Mouse (Mus musculus) MEL (cell line): Measurements from ENCODE around the gene Usp42. TPM values are rescaled to one million over a fixed set of nuclear protein-coding genes. Genes with fewer than 3 reads are reported as not detected.

Source experiments
- DNase-seq: peaks from one replicate; pipeline ENCODE4 v3.0.0; 2011; ENCODE audit warnings: low read depth, low spot score
- H3K27ac ChIP-seq: 2 replicates; pipeline ENCODE4 v1.5.1; 2012; ENCODE audit warnings: low read depth, mild to moderate bottlenecking, control low read depth, low read length, moderate library complexity; ENCODE audit not compliant: control insufficient read depth
- H3K27me3 ChIP-seq, 2 experiments: fragments of 150-350 bp in 1 of 2; sonication (generic) in 1 of 2; 2 replicates each; pipeline ENCODE4 v1.6.1; 2012; ENCODE audit warnings: low read length in 2 of 2, mild to moderate bottlenecking in 2 of 2, improper control_type of control experiment in 1 of 2, moderate library complexity in 1 of 2; ENCODE audit not compliant: insufficient read depth in 2 of 2, control insufficient read depth in 1 of 2
- H3K36me3 ChIP-seq, 2 experiments: 2 replicates each; pipeline ENCODE4 v1.6.1; 2012 to 2014; ENCODE audit warnings: low read length in 2 of 2, improper control_type of control experiment in 1 of 2, inconsistent platforms in 1 of 2, mild to moderate bottlenecking in 1 of 2; ENCODE audit not compliant: insufficient read depth in 2 of 2, control insufficient read depth in 1 of 2
- H3K4me1 ChIP-seq, 2 experiments: fragments of 150-350 bp in 1 of 2; sonication (generic) in 1 of 2; 2 replicates each; pipeline ENCODE4 v1.6.1; 2012; ENCODE audit warnings: low read length in 2 of 2, improper control_type of control experiment in 1 of 2, mild to moderate bottlenecking in 1 of 2; ENCODE audit not compliant: insufficient read depth in 2 of 2, control insufficient read depth in 1 of 2
- H3K4me3 ChIP-seq, 2 experiments: fragments of 150-350 bp in 1 of 2; sonication (generic) in 1 of 2; 2 replicates each; pipeline ENCODE4 v1.5.1; 2012; ENCODE audit warnings: low read depth in 2 of 2, low read length in 2 of 2, mild to moderate bottlenecking in 2 of 2, moderate library complexity in 2 of 2, control low read depth in 1 of 2, improper control_type of control experiment in 1 of 2; ENCODE audit not compliant: control insufficient read depth in 1 of 2, insufficient read depth in 1 of 2
- H3K79me2 ChIP-seq: 2 replicates; pipeline ENCODE4 v1.6.1; 2012; ENCODE audit warnings: mild to moderate bottlenecking, low read length, moderate library complexity; ENCODE audit not compliant: control insufficient read depth, poor library complexity, insufficient read depth
- H3K9ac ChIP-seq: 2 replicates; pipeline ENCODE4 v1.6.1; 2012; ENCODE audit warnings: low read depth, mild to moderate bottlenecking, control low read depth, low read length, moderate library complexity; ENCODE audit not compliant: control insufficient read depth, poor library complexity, severe bottlenecking
- H3K9me3 ChIP-seq: fragments of 150-350 bp; sonication (generic); replicated peaks from 2 replicates; pipeline ENCODE4 v1.6.1; 2012; ENCODE audit warnings: mild to moderate bottlenecking, low read length, improper control_type of control experiment, moderate library complexity; ENCODE audit not compliant: insufficient read depth
- BHLHE40 ChIP-seq: IDR thresholded peaks from 2 replicates; pipeline ENCODE4 v1.6.1; 2012; ENCODE audit warnings: low read depth, mild to moderate bottlenecking, inconsistent platforms, low read length, improper control_type of control experiment, borderline replicate concordance
- CHD1 ChIP-seq: IDR thresholded peaks from 2 replicates; pipeline ENCODE4 v1.6.1; 2012; ENCODE audit warnings: low read depth, mild to moderate bottlenecking, inconsistent platforms, low read length, improper control_type of control experiment
- E2F4 ChIP-seq: IDR thresholded peaks from 2 replicates; pipeline ENCODE4 v1.6.1; 2011; ENCODE audit warnings: low read depth, low read length, improper control_type of control experiment, borderline replicate concordance
- EP300 ChIP-seq, 2 experiments: IDR thresholded peaks; 2 replicates each; pipeline ENCODE4 v1.6.1; 2011; ENCODE audit warnings: improper control_type of control experiment in 2 of 2, low read length in 2 of 2, low read depth in 1 of 2, mild to moderate bottlenecking in 1 of 2
- ETS1 ChIP-seq: IDR thresholded peaks from 2 replicates; pipeline ENCODE4 v1.6.1; 2012; ENCODE audit warnings: low read depth, mild to moderate bottlenecking, inconsistent platforms, low read length, improper control_type of control experiment, moderate library complexity
- GATA1 ChIP-seq: IDR thresholded peaks from 2 replicates; pipeline ENCODE4 v1.6.1; 2011; ENCODE audit warnings: low read depth, low read length, improper control_type of control experiment
- HCFC1 ChIP-seq: IDR thresholded peaks from 2 replicates; pipeline ENCODE4 v1.6.1; 2012; ENCODE audit warnings: low read depth, mild to moderate bottlenecking, inconsistent platforms, low read length, improper control_type of control experiment, moderate library complexity
- JUND ChIP-seq: IDR thresholded peaks from 2 replicates; pipeline ENCODE4 v1.6.1; 2011; ENCODE audit warnings: low read depth, mild to moderate bottlenecking, improper control_type of control experiment, low read length
- MAX ChIP-seq: IDR thresholded peaks from 2 replicates; pipeline ENCODE4 v1.6.1; 2011; ENCODE audit warnings: low read length, improper control_type of control experiment
- MEF2A ChIP-seq: IDR thresholded peaks from 2 replicates; pipeline ENCODE4 v1.6.1; 2014; ENCODE audit warnings: low read depth, mild to moderate bottlenecking, inconsistent platforms, low read length, improper control_type of control experiment; ENCODE audit not compliant: poor library complexity, insufficient replicate concordance, severe bottlenecking; ENCODE audit errors: extremely low read depth
- MXI1 ChIP-seq: IDR thresholded peaks from 2 replicates; pipeline ENCODE4 v1.6.1; 2011; ENCODE audit warnings: mild to moderate bottlenecking, low read depth, low read length, improper control_type of control experiment
- MYC ChIP-seq: IDR thresholded peaks from 2 replicates; pipeline ENCODE4 v1.6.1; 2011; ENCODE audit warnings: low read depth, mild to moderate bottlenecking, low read length, improper control_type of control experiment, moderate library complexity
- NELFE ChIP-seq: IDR thresholded peaks from 2 replicates; pipeline ENCODE4 v1.6.1; 2011; ENCODE audit warnings: low read depth, low read length, improper control_type of control experiment
- NRF1 ChIP-seq: IDR thresholded peaks from 2 replicates; pipeline ENCODE4 v1.6.1; 2014; ENCODE audit warnings: low read depth, mild to moderate bottlenecking, inconsistent platforms, low read length, improper control_type of control experiment, moderate library complexity; ENCODE audit not compliant: poor library complexity, insufficient read depth, severe bottlenecking
- POLR2AphosphoS2 ChIP-seq: IDR thresholded peaks from 2 replicates; pipeline ENCODE4 v1.6.1; 2011; ENCODE audit warnings: low read length, improper control_type of control experiment
- SIN3A ChIP-seq: IDR thresholded peaks from 2 replicates; pipeline ENCODE4 v1.6.1; 2012; ENCODE audit warnings: low read length, improper control_type of control experiment, inconsistent platforms
- SMC3 ChIP-seq: IDR thresholded peaks from 2 replicates; pipeline ENCODE4 v1.6.1; 2011; ENCODE audit warnings: low read depth, low read length, improper control_type of control experiment
- TAL1 ChIP-seq: IDR thresholded peaks from 2 replicates; pipeline ENCODE4 v1.6.1; 2012; ENCODE audit warnings: mild to moderate bottlenecking, inconsistent platforms, low read length, moderate library complexity, mixed read lengths
- TBP ChIP-seq: IDR thresholded peaks from 2 replicates; pipeline ENCODE4 v1.8.0; 2011; ENCODE audit warnings: low read depth, low read length, improper control_type of control experiment
- TCF12 ChIP-seq: IDR thresholded peaks from 2 replicates; pipeline ENCODE4 v1.6.1; 2014; ENCODE audit warnings: low read depth, mild to moderate bottlenecking, inconsistent platforms, low read length, improper control_type of control experiment, moderate library complexity
- USF1 ChIP-seq: IDR thresholded peaks from 2 replicates; pipeline ENCODE4 v1.6.1; 2014; ENCODE audit warnings: low read depth, mild to moderate bottlenecking, inconsistent platforms, low read length, improper control_type of control experiment, moderate library complexity
- ZMIZ1 ChIP-seq: IDR thresholded peaks from 2 replicates; pipeline ENCODE4 v1.6.1; 2012; ENCODE audit warnings: low read depth, mild to moderate bottlenecking, inconsistent platforms, low read length, improper control_type of control experiment, moderate library complexity
- ZNF384 ChIP-seq: IDR thresholded peaks from 2 replicates; pipeline ENCODE4 v1.6.1; 2012; ENCODE audit warnings: low read depth, mild to moderate bottlenecking, inconsistent platforms, low read length, improper control_type of control experiment
- polyA plus RNA-seq, 2 experiments: library from polyadenylated mRNA; stranded (reverse) in 1 of 2; unstranded in 1 of 2; fragments of >175 nt in 1 of 2; fragments of >200 nt in 1 of 2; gene quantifications; 2 replicates each; pipeline versions ENCODE4 v1.2.1 to v1.2.4; 2012; ENCODE audit warnings: low replicate concordance in 2 of 2, low read depth in 1 of 2; ENCODE audit not compliant: insufficient read length in 2 of 2, insufficient read depth in 1 of 2, missing spikeins in 1 of 2
- total RNA-seq: library from RNA; depleted of rRNA; stranded (reverse); fragments of 300-350 nt; gene quantifications from 2 replicates; pipeline ENCODE4 v1.2.3, GENCODE M21; 2012

Gene Usp42
- total and polyA plus RNA-seq, 3 experiments: 8.1 to 18.6 TPM; not detected in 1

GRCm38 (mm10) chr5:143679654-143680053, 52.4 kb downstream of the Usp42 start:
- H3K4me3 ChIP-seq: no peak overlapping the region
- no peak overlapping the region for H3K9ac ChIP-seq
- no peak overlapping the region for H3K27ac ChIP-seq
- DNase-seq: no peak
- H3K9me3 ChIP-seq: no peaks in the 10 kb centered on the region
- H3K4me1 ChIP-seq: peaks cover 17 to 25% of the 10 kb centered on the region in 2 experiments
- H3K27me3 ChIP-seq: no peaks in the 10 kb centered on the region
- H3K36me3 ChIP-seq: peaks cover 0 to 20% of the 10 kb centered on the region in 2 experiments; a peak in 3 of 4 replicates
- H3K79me2 ChIP-seq: peaks cover 10% of the 10 kb centered on the region; the same call in 1 of the 2 replicates
- no peak for TF ChIP-seq MXI1
- no peak for TF ChIP-seq ZNF384
- peak in 1 of 2 experiments; percentile 23; a peak in 1 of 4 replicates for TF ChIP-seq EP300 (IDR thresholded peaks at IDR 0.05; ENCODE audit: low read depth in 1 of 2, low read length in 2 of 2)
- TF ChIP-seq JUND: no peak

- peak; percentile 57 for DNase-seq
- Histone ChIP-seq H3K27me3 (no peaks in the 10 kb centered on the region), H3K9me3 (no peaks in the 10 kb centered on the region), H3K79me2 (peaks cover 11% of the 10 kb centered on the region; the same call in 1 of the 2 replicates), H3K9ac (no peak overlapping the region), H3K4me1 (peaks cover 25 to 30% of the 10 kb centered on the region in 2 experiments), H3K27ac (no peak overlapping the region), H3K36me3 (peaks cover 0 to 23% of the 10 kb centered on the region in 2 experiments; a peak in 2 of 4 replicates), H3K4me3 (no peak overlapping the region)
- TF ChIP-seq BHLHE40 (no peak), EP300 (IDR thresholded peaks at IDR 0.05; ENCODE audit: low read depth in 1 of 2, low read length in 2 of 2) (0 out of 4 replicates have a peak, but pooled peaks of 1 of the 2 experiments have one; percentile 5), GATA1 (peak; percentile 42; the same call in 1 of the 2 replicates), SMC3 (no peak), SIN3A (no peak), TAL1 (peak; percentile 38; the same call in 1 of the 2 replicates), HCFC1 (no peak), CHD1 (no peak), MYC (no peak)
Measured at GRCm38 (mm10) chr5:143678634-143679271, 53.3 kb downstream of the Usp42 start.

- no peak overlapping the region for H3K9ac ChIP-seq
- DNase-seq: no peak
- peaks cover 33 to 35% of the 10 kb centered on the region in 2 experiments for H3K4me1 ChIP-seq
- no peaks in the 10 kb centered on the region for H3K9me3 ChIP-seq
- H3K36me3 ChIP-seq: peaks cover 0 to 29% of the 10 kb centered on the region in 2 experiments; a peak in 2 of 4 replicates
- peaks cover 11% of the 10 kb centered on the region; the same call in 1 of the 2 replicates for H3K79me2 ChIP-seq
- H3K27ac ChIP-seq: no peak overlapping the region
- no peak overlapping the region for H3K4me3 ChIP-seq
- H3K27me3 ChIP-seq: no peaks in the 10 kb centered on the region
- no peak for TF ChIP-seq ZNF384
- TF ChIP-seq JUND: no peak
- no peak for TF ChIP-seq MAX
- no peak for TF ChIP-seq TBP
- TF ChIP-seq E2F4: no peak
- no peak for TF ChIP-seq CHD1
- no peak for TF ChIP-seq HCFC1
- no peak for TF ChIP-seq NRF1
- TF ChIP-seq MEF2A: no peak
- TF ChIP-seq ETS1: no peak
- TF ChIP-seq POLR2AphosphoS2: no peak
- TF ChIP-seq NELFE: no peak
- no peak for TF ChIP-seq ZMIZ1
- no peak for TF ChIP-seq MYC
- no peak for TF ChIP-seq MXI1
- TF ChIP-seq USF1: no peak
- TF ChIP-seq GATA1: no peak
- no peak for TF ChIP-seq TCF12
Measured at GRCm38 (mm10) chr5:143677363-143677762, 54.7 kb downstream of the Usp42 start.
